Mouse (Mus musculus): ENCODE data around the gene Ybx1. TPM values are rescaled to one million over a fixed set of nuclear protein-coding genes. Genes with fewer than 3 reads are reported as not detected.

The Ybx1 gene
- polyA plus RNA-seq, 1 experiment from 2014 or later: 1,193 TPM

GRCm38 (mm10) chr4:119233256-119233901 is 61.0 kb downstream of the Ybx1 start:
- Histone ChIP-seq H3K9ac (ENCODE audit: low read depth, low read length) (peak overlapping the region; percentile 69), H3K36me3 (ENCODE audit: control insufficient read depth, insufficient read depth, low read length) (no peaks in the 10 kb centered on the region), H3K4me1 (replicated peaks; ENCODE audit: control insufficient read depth, insufficient read depth, low read length) (0 out of 2 replicates have a peak, but pooled peaks cover 2% of the 10 kb centered on the region), H3K4me2 (replicated peaks; ENCODE audit: low read depth, low read length) (peak overlapping the region; percentile 95), H3K4me3 (ENCODE audit: low read depth, low read length) (peak overlapping the region; percentile 86), H3K27ac (ENCODE audit: low read depth, low read length) (no peak overlapping the region), H3K27me3 (ENCODE audit: control insufficient read depth, insufficient read depth, low read length) (no peaks in the 10 kb centered on the region), H3K9me3 (ENCODE audit: control insufficient read depth, low read length) (no peaks in the 10 kb centered on the region)
- ATAC-seq (ENCODE audit: low FRiP score) (peak; percentile 57), DNase-seq (ENCODE audit: low spot score) (peak; percentile 68)
- WGBS: under 1% methylated on average over 36 of the region's 36 CpGs

- peak within 1 kb of the TSS; percentile 95 for H3K4me2 ChIP-seq (replicated peaks; ENCODE audit: low read depth, low read length)
- no peaks in the 10 kb centered on the region for H3K36me3 ChIP-seq (ENCODE audit: control insufficient read depth, insufficient read depth, low read length)
- ATAC-seq (ENCODE audit: low FRiP score) (peak; percentile 97), DNase-seq (ENCODE audit: low spot score) (peak; percentile 100)
- H3K27ac ChIP-seq (ENCODE audit: low read depth, low read length): no peak within 1 kb of the TSS
- no peaks in the 10 kb centered on the region for H3K27me3 ChIP-seq (ENCODE audit: control insufficient read depth, insufficient read depth, low read length)
- H3K9me3 ChIP-seq (ENCODE audit: control insufficient read depth, low read length): no peaks in the 10 kb centered on the region
- under 1% methylated on average over 60 of the region's 71 CpGs for WGBS
- H3K9ac ChIP-seq (ENCODE audit: low read depth, low read length): peak within 1 kb of the TSS; percentile 86
- peak within 1 kb of the TSS; percentile 86 for H3K4me3 ChIP-seq (ENCODE audit: low read depth, low read length)
- H3K4me1 ChIP-seq (replicated peaks; ENCODE audit: control insufficient read depth, insufficient read depth, low read length): 0 out of 2 replicates have a peak, but pooled peaks cover 2% of the 10 kb centered on the region
Measured at GRCm38 (mm10) chr4:119232410-119233255, 61.8 kb downstream of the Ybx1 start, which contains the start of the genes AU022252 and P3h1. Gene AU022252, minus strand, starts transcription at chr4:119232712. Gene P3h1, plus strand, starts transcription at chr4:119232915.

Other genes with a start within 250 kb of the Ybx1 start
- 134 and 137 TPM in 2 replicates for gene Slc2a1, start 185.9 kb downstream of the Ybx1 start, polyA plus RNA-seq (2014; fragmentation: Nextera tagmentation; extraction: Ambion mirVana)
- 7.4 and 8.3 TPM in 2 replicates for gene Zfp691, start 120.4 kb downstream of the Ybx1 start, polyA plus RNA-seq (2014; fragmentation: Nextera tagmentation; extraction: Ambion mirVana)
- gene Ermap, start 104.6 kb downstream of the Ybx1 start, polyA plus RNA-seq (2014; fragmentation: Nextera tagmentation; extraction: Ambion mirVana): 9.9 and 11.1 TPM in 2 replicates
- gene Svbp, start 99.3 kb downstream of the Ybx1 start, polyA plus RNA-seq (2014; fragmentation: Nextera tagmentation; extraction: Ambion mirVana): 177 and 201 TPM in 2 replicates
- not detected in 2 replicates for gene Tmem269, start 76.4 kb downstream of the Ybx1 start, polyA plus RNA-seq (2014; fragmentation: Nextera tagmentation; extraction: Ambion mirVana)
- gene AU022252, start 61.9 kb downstream of the Ybx1 start, polyA plus RNA-seq (2014; fragmentation: Nextera tagmentation; extraction: Ambion mirVana): 31.1 and 37.0 TPM in 2 replicates
- gene P3h1, start 61.7 kb downstream of the Ybx1 start, polyA plus RNA-seq (2014; fragmentation: Nextera tagmentation; extraction: Ambion mirVana): 15.4 and 17.9 TPM in 2 replicates
- 0.18 and 0.25 TPM in 2 replicates for gene Cldn19, start 39.2 kb downstream of the Ybx1 start, polyA plus RNA-seq (2014; fragmentation: Nextera tagmentation; extraction: Ambion mirVana)
- 109 and 115 TPM in 2 replicates for gene Ppih, start 25.9 kb upstream of the Ybx1 start, polyA plus RNA-seq (2014; fragmentation: Nextera tagmentation; extraction: Ambion mirVana)
- gene Ccdc30, start 120.9 kb upstream of the Ybx1 start, polyA plus RNA-seq (2014; fragmentation: Nextera tagmentation; extraction: Ambion mirVana): 12.6 and 13.9 TPM in 2 replicates
- 21.0 and 25.5 TPM in 2 replicates for gene Ppcs, start 127.8 kb upstream of the Ybx1 start, polyA plus RNA-seq (2014; fragmentation: Nextera tagmentation; extraction: Ambion mirVana)
- 0.23 and 0.29 TPM in 2 replicates for gene Zmynd12, start 128.2 kb upstream of the Ybx1 start, polyA plus RNA-seq (2014; fragmentation: Nextera tagmentation; extraction: Ambion mirVana)
- gene Rimkla, start 198.0 kb upstream of the Ybx1 start, polyA plus RNA-seq (2014; fragmentation: Nextera tagmentation; extraction: Ambion mirVana): 5.7 and 8.1 TPM in 2 replicates
- 20.2 and 23.4 TPM in 2 replicates for gene Foxj3, start 242.4 kb upstream of the Ybx1 start, polyA plus RNA-seq (2014; fragmentation: Nextera tagmentation; extraction: Ambion mirVana)
- gene Frg2f1, start 244.9 kb upstream of the Ybx1 start, polyA plus RNA-seq (2014; fragmentation: Nextera tagmentation; extraction: Ambion mirVana): 2.8 and 4.5 TPM in 2 replicates